Mouse (Mus musculus) urinary bladder, postnatal 4 days (tissue): ENCODE results near the gene Ctdspl.

Source experiments
- DNase-seq, 2 experiments: peaks; one replicate each; pipeline ENCODE4 v3.0.0; 2021 to 2022; ENCODE audit warnings: low spot score in 2 of 2

Ctdspl gene

DNA sequence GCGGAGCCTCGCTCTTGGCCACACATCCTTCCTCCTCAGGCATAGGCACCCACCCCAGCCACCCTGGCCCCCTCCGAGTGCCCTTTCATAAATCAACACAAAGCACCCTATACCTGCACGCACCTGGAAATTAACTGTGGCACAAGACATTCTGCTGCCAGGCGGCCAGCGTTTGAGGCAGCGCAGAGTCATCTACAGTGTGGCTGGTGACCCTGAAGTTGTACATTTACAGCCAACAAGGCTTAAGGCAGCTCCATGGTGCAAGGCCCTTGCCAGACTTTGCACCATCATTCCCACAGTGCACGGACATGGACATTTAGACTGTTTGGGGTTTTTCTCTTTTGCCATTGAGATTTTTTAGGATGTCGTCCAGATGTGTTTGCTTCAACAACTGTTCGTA lies 134.4 kb downstream of the Ctdspl start:
- no peak for DNase-seq

DNA sequence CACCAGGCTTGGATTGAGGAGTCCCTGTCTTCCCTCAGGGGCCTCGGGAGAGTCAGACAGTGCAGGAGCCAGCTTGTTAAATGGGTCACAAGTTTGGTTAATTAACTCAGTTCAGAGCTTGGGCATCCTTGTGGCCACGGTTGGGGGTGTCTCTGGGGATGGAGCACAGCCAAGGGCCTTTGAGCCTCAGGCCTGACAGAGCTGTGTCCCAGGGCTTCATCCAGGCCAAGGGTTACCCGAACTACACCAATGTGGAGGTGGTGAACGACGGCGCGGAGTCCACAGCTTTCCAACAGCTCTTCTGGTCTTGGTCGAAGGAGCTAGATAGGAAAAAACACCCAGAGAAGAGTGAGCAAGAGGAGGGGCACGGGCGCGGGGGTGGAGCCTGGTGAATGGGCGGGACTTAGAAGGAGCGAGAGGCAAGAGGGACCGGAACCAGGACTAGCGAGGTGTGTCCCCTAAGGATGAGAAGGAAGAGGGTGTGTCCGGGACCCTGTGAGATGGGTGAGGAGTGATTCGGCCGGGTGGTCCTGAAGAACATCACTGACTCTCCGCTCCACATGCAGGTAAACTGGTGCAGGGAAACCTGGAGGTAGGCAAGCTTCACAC lies 136.9 kb downstream of the Ctdspl start:
- no peak for DNase-seq

DNA sequence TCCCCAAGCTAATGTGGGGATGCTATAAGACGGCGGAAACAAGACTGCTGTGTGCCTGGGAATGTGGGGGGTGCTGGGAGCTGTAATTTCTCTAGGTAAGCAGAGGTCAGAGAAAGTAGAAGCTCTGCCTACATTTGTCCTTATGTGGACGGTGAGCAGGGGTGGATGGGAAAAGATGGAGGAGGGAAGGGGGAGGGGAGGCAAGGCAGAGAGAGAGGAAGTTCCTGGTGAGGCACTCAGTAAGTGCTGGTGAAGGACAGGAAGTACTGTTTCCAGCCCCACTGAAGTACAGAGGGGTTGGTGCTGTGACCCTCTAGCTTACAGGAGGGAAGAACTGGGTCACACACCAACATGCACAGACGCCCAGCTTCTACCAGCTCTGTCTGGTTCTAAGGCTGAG lies 138.0 kb downstream of the Ctdspl start:
- DNase-seq = no peak

DNA sequence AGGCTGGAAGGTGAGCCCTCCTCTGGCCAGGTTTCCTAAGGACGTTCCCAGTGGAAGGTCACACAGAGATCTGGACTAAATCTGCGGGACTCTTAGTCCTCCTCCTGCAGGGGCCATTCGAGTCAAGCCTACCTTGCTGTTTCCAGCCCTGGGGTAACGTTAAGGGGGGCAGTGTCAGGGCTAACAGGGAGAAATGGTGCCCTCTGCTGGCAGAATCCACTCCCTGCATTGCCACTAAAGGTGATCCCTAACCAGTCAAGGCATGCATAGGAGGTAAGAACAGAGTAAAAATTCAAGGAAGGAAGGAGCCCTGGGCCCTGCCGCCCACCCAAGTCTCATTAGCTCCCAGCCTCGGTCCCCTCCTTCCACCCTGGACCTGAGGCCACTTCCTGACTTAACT lies 141.3 kb downstream of the Ctdspl start:
- peak; percentile 68 to 79 for DNase-seq

DNA sequence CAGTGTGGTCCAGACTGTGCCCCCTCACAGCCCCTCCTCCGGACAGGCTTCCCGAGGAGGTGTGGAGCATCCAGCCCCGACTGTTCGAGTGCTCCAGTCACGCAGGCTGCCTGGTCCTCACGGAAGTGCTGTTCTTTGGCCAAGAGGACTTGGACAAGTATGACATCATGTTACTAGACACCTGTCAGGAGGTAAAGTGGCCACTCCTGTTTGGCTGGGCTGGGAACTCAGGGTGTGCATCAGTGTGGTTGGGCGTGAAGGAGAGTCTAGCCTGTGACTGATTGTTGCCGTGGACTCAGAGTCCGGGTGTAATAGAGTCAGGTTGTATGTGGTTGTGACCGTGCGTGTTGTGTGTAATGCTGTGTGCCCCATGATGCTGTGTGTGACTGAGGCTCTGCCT lies 142.0 kb downstream of the Ctdspl start:
- no peak for DNase-seq

DNA sequence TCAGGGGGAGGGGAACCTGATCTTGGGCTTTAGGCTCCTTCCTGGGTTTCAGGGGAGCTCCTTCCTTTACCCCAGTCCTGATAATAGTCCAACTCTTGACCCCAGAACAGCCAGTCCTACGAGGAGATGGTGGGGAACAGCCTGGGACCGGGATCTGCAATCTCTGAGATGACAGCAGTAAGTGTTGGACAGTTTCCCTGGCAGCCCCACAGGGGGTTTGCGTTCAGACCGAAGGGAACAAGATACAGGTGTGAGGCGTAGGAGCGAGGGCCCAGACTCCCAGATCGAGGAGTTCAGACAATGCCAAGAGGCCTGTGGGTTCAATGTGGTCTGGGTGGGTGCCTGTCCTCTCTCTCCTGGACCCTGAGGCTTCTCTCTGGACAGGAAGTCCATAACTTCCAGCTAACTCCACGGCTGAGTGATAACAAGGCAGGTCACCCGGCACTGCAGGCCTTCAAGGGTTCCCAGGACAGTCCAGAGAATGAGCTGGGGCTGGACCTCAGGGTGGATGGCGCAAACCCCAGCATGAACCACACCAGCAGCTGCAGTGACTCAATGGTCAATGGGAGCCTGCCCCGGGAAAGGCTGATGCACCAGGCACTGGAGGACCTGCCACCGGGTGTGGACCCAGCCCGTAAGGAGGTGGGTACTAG lies 144.0 kb downstream of the Ctdspl start:
- no peak for DNase-seq

DNA sequence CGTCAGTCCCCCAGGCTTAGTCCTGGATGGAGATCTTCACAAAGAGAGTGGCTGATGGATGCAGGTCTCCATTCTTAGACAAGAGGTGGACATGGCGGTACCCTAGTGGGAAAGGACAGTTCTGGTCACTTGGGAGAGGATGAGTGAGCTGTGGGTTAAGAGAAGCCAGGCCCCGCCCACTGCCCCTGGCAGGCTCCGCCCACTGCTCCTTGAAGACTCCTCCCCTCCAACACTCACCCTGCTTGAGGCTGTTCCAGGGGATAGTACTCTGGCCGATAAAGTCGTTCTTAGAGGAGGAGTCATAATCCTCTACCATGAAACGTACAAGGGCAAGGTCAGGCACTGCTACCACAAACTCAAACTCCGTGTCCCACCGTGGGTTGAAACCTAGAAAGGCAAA lies 145.5 kb downstream of the Ctdspl start:
- DNase-seq = no peak

DNA sequence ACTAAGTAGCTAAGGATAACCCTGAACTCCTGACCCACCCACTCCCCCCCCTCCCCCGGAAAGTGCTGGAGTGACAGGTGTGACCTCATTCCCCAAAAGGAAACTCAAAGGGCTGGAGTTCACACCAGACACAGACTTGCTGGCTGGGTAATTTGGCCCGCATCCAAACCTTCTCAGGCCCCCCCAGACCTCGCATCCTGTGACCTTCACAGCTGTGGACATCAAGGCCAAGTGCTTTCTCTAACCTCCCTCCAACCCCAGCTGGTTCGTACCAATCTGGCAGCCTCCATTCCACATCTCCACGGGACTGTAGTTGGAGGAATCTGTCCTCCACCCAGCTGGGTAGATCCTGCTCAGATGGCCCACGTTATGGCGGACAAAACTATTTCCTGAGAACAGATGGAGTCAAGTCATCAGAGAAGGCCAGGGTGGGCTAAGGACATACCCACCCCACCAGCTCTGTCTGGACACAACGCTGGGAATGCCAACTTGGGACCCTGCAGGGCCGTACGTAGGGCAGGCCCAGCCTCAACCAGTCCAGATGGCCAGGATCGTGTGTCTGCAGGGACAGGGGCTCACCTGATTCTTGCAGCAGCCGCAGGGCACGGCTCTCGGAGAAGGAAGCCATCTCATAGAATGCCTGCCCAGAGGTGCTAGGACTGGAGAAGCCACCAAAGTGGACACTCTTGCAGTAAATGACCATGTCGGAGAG lies 147.1 kb downstream of the Ctdspl start:
- peak in 1 of 2 experiments; percentile 60 for DNase-seq

DNA sequence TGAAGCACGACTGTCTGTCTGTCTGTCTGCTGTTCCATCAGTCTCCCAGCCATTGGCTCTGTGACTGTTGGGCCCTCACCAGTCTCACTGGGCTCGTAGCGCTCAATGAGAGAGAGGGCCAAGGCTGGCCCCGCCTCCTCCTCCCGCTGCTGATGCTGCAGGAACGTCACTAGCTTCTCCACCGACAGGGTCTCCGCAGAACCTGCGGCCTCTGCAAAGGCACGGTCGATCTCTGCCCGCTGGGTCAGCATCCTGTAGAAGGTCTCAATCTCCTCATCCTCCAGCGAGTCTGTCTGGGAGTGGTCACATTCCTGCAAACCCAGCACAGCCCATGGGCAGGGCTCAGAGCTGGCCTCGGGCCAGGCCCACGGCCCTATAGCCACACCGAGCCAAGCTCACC lies 149.4 kb downstream of the Ctdspl start:
- no peak for DNase-seq

DNA sequence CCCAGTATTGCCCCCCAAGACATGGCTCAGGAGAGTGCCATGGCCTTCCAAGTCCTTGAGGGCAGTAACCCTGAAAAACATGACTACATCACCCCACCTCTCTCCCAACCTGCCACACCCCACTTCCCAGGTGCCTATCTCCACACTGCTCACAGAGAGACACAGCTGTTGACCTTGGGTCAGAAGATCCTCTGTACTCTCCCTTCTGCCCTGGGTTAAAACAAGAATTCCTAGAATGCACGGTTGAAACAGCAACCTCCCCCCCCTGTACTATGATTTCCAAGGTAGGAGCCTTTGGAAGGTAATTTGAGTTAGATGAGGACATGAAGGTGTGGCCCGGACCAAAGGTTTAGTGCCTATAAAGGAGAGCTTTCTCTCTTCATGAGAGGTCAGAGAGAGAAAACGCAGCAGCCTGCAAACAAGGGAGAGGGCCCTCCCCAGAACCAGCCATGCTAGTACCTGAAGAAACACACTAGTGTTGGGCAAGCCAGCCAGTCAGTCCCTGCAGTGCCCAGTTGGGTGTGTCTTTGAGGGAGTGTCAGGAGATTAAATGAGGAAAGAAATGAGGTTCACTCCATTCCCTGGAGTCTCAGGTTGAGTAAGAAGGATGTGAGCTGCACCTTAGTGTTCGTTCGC lies 153.9 kb downstream of the Ctdspl start:
- no peak for DNase-seq

DNA sequence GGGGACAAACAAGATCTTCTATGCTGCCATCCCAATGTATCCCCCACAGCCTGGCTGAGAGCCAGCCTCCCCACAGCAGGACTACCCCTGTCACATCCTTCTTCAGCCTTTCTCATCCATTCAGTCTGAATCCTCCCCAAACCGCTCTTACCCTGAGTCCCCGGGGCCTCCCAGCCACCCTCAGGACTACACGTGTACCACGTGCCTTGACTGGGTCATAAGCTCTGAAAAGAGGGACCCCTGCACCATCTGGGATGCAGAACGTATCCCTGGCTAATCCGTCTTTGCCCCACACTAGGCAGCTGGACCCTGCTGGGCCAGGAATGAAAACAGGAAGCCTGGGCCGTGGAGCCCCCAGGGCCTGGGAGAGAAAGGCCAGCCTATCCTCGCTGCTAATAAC lies 155.8 kb downstream of the Ctdspl start:
- DNase-seq = no peak

DNA sequence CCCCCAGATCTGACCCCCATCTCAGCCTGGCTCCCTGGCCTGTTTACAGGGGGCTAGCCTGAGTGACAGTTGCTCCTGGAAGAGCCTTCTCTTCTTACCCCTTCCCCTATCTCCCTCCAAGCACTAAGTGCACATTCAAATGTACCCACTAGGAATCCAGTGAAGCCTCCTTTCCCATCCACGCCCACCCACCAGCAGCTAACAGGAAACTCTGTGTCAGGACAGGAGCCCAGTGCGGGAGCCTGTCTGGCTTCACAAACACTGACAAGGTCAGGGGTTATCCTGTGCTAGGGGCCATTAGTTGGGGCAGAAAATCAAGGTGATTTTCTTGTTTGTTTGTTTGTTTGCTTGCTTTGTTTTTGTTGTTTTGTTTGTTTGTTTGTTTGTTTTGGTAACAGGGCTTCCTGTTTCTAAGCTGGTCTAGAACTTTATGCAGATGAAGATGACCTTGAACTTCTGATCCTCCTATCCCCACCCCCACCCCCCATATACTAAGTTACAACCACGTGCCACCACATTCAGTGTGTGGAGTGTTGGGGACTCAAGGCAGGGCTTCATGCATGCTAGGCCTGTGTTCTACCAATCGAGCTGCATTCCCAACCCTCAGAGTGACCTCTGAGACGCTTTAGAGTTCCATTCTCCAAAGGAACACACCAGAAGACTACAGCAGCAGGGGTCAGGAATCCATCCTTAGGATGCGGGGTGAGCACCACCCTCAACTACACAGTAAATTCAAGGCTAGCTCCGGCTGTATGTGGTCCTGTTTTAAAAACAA lies 156.6 kb downstream of the Ctdspl start:
- no peak for DNase-seq

DNA sequence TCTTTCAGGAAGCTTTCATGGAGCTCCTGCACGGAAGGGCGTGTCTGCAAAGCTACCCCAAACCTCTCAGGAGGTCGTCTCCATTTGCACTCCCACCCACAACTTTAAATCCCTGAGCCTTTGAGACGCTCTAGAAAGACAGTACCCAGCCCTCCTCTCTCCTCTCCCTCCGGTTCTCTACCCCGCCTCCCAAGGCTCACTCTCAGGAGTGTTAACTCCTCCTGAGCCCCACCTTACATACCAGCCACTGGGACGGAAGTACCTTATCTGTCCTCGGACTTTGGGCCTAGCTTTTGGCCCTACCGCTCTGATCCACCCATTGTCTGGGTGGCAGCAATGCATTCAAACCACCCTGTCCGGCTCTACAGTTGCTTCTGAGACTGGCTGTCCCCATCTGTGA lies 157.7 kb downstream of the Ctdspl start:
- no peak for DNase-seq

DNA sequence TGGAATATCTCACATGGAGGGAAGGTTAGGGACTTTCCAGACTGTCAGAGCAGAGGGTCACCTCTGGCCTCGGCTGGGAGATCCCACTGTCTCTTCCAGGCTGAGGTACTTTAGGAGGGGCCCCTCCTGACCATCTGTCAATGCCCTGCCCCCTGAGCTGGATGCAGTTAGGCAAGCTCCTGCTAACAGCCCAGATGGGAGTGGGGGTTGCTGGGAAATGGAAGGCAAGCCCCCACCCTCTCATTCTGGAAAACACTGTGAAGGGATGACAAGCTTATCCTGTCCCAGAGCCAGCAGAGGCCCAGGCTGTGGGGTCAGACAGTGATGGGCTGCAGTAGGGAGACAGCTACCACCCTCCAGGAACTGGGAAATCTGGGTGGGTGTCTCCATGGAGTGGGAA lies 160.2 kb downstream of the Ctdspl start:
- no peak for DNase-seq

DNA sequence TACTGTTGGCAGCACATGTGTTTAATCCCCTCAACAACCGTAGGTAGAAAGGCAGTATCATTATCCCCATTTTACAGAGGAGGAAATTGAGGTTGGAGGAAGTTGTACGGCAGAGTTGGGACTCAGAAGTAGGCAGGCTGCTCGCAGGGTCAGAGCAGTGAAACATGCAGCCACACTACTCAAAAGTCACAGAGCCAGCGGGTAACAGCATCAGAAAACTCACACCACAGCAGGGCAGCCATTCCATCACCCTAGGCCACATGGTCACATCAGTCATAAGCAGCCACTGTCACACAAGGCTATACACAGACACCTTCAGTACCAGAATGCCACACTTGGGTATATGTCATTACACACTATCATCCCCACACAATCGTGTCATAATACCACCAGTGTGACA lies 161.1 kb downstream of the Ctdspl start:
- no peak for DNase-seq

DNA sequence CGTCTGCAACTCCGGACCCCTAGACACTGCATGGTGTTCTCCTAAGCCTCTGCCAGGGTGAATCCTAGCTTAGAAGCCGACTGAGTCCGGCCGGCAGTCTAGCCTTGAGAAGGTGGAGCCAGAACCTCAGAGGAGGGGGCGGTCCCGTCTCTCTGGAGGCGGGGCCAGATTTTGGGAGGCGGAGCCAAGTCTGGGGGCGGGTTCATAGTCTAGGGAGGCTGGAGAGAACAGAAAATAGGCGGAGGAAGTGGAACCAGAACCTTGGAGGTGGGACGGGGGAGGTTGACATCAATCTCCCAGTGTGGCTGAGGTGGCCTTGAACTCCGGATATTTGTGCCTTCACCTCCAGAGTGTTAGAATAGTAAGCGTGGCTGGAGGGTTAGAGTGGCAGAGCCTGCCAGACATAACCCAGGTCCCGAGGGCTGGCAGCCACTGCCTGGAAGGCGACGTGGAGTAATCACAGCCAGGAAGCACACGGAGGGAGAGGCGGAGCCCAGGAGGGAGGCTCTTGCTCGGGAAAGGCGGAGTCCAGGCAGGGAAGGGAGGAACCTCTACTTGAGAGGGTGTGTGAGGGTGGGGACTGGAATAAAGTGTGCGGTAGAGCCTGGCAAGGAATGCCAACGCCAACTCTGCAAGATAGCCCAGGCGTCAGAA lies 162.0 kb downstream of the Ctdspl start:
- peak; percentile 93 to 96 for DNase-seq

DNA sequence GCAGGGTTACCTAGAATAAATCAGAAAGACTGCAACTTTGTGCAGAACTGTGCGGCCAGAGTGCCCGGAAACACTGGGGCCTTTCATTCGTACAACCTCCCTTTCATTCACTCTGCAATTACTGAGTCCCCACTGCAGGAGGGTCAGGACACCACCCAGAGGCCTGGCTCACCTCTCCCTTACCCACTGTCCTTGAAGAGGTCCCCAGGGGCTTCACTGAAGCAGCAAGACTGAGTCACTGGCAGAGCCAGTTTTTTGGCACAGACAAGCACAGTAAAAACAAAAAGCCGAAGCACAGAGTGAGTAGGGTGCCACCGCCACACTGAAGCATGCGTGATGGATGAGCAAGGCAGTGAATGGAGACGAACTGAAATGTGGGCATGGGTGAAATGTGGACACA lies 163.2 kb downstream of the Ctdspl start:
- no peak for DNase-seq

DNA sequence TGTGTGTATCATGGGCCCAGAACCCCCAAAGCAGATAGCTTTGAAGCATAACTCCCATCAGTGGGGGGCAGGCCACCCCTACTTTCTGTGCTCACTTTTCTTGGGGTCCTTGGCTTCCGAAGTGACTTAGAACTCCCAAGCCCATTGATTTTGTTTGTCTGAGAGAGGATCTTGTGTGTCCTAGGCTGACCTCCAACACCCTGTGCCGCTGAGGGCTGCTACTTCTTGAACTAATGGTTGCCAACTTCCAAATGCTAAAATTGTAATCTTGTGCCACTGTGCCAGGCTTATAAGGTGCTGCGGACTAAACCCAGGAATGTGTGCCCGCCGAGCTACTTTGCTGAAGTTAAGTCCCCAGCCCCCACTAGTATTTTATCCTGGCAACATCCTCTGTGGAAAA lies 164.2 kb downstream of the Ctdspl start:
- no peak for DNase-seq

DNA sequence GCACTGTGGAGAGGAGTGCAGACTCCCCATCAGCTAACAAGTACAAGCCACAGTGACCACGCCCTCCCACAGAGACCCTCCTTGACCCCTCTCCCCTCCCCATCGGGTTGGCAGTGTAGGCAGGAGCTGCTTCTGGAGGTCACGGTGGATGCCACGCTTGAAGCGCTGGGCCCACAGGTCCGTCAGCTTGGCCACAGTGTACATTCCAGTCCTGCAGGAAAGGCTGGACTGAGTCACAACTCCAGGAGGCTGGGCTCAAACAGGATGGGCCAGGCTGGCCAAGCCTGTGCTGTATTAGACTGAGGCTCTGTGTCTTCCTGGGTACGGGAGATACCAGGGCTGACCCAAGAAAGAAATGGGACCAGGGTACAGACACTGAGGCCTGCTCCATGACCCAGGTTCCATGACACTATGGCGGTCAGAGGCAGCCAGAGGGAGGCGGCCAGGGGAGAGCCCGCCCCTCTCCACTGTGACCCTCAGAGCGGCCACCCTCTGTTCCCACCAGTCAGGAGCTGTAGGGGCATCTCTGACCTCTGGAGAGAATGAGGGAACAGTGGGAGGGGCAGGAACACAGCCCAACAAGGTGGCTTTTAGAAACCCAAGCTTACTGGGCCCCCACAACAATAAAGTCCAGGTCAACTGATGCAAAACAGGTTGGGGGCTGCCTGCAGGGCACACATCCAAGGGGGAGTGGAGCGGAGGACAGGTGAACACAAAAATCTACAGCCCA lies 165.5 kb downstream of the Ctdspl start:
- no peak for DNase-seq

DNA sequence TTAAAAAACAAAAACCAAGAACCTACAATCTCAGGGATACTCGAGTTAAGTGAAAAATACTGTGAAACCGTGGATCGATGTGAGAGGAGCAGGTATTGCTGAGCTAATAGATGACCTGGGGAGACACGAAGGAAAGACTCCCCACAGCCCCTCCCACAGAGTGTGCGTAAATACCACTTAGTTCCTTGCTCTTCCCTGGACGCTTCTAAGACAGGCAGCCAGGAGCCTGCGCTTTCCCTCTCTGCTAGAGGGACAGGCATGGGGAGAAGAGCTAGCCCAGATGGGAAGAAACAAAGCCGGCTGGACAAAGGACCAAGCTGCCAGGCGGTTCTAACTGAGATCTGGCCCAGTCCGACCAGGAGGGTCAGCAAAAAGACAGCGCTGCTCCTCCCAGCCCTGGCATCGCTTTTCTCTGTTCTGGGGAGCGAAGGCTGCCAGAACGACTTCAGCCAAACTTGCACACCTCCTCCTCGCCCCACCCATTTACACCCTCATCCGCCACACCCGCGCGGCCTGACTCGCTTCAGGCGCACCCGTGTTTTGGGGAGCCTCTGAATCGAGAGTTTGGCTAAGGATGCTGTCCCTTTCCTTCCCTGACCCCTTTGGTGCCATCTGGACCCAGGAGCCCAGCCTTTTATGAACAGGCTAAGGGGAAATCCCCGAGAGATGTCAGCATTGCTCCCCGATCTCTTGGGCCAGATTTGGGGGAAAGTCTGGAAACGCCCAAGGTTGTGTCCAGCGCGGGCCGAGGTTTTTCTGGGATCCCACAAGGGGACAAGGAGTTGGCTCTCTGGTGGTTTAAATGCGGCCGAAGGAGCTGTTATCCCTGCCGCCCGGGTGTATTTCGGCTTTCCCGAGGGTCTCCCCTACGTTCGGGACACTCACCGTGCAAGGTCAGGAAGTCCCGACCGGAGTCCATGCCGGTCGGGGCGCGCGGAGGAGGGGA lies 166.5 kb downstream of the Ctdspl start:
- DNase-seq = no peak
